Mouse (Mus musculus) C2C12 (cell line): ENCODE measurements around the gene Mpzl3.

ENCODE experiments used
- CEBPB ChIP-seq: IDR thresholded peaks from one replicate; pipeline ENCODE4 v1.6.1; 2011; ENCODE audit warnings: low read depth, mild to moderate bottlenecking, control low read depth, moderate library complexity
- CTCF ChIP-seq: IDR thresholded peaks from one replicate; pipeline ENCODE4 v1.5.1; 2011; ENCODE audit not compliant: control insufficient read depth, insufficient read depth, insufficient read length
- MAX ChIP-seq: IDR thresholded peaks from one replicate; pipeline ENCODE4 v1.6.1; 2011; ENCODE audit warnings: mild to moderate bottlenecking, control low read depth
- MYOG ChIP-seq: IDR thresholded peaks from one replicate; pipeline ENCODE4 v1.6.1; 2011; ENCODE audit not compliant: control insufficient read depth, insufficient read length; ENCODE audit errors: extremely low read depth
- USF1 ChIP-seq: IDR thresholded peaks from one replicate; pipeline ENCODE4 v1.6.1; 2011; ENCODE audit warnings: low read depth, mild to moderate bottlenecking, control low read depth, moderate library complexity

GRCm38 (mm10) chr9:45041131-45041838 is 13.7 kb upstream of the Mpzl3 start:
- TF ChIP-seq CTCF (no peak), MAX (no peak), USF1 (no peak), MYOG (no peak), CEBPB (no peak)
